Mouse (Mus musculus) neural tube, embryonic 15.5 days (tissue): ENCODE measurements around the gene Haghl. TPM values are rescaled to one million over a fixed set of nuclear protein-coding genes. Genes with fewer than 3 reads are reported as not detected.

Experiments used
- ATAC-seq: fragments of 200-750 bp; cut with Nextera tagmentation; 2 replicates; pipeline ENCODE4 v1.8.0; 2017; ENCODE audit warnings: mild to moderate bottlenecking, moderate TSS enrichment, moderate library complexity; ENCODE audit not compliant: low FRiP score
- H3K27ac ChIP-seq: fragments of 300-500 bp; sonication (generic); replicated peaks from 2 replicates; pipeline ENCODE4 v1.5.1; 2015; ENCODE audit warnings: mild to moderate bottlenecking, inconsistent platforms
- H3K27me3 ChIP-seq: fragments of 300-500 bp; sonication (generic); replicated peaks from 2 replicates; pipeline ENCODE4 v1.6.1; 2015; ENCODE audit warnings: inconsistent platforms
- H3K36me3 ChIP-seq: fragments of 300-500 bp; sonication (generic); 2 replicates; pipeline ENCODE4 v1.6.1; 2015; ENCODE audit warnings: inconsistent platforms
- H3K4me1 ChIP-seq: fragments of 300-500 bp; sonication (generic); 2 replicates; pipeline ENCODE4 v1.6.1; 2015; ENCODE audit warnings: inconsistent platforms
- H3K4me2 ChIP-seq: fragments of 300-500 bp; sonication (generic); 2 replicates; pipeline ENCODE4 v1.6.1; 2015; ENCODE audit warnings: inconsistent platforms, mild to moderate bottlenecking, moderate library complexity
- H3K4me3 ChIP-seq: fragments of 300-500 bp; sonication (generic); replicated peaks from 2 replicates; pipeline ENCODE4 v1.5.1; 2015; ENCODE audit warnings: mild to moderate bottlenecking, inconsistent platforms
- H3K9ac ChIP-seq: fragments of 300-500 bp; sonication (generic); replicated peaks from 2 replicates; pipeline ENCODE4 v1.6.1; 2015; ENCODE audit warnings: mild to moderate bottlenecking, inconsistent platforms
- H3K9me3 ChIP-seq: fragments of 300-500 bp; sonication (generic); replicated peaks from 2 replicates; pipeline ENCODE4 v1.6.1; 2016; ENCODE audit warnings: inconsistent platforms
- WGBS: fragments of 180-500 bp; shearing (Covaris S2); methylation state at CpG from one replicate; pipeline ENCODE4 v1.1.7; 2015; ENCODE audit warnings: mixed read lengths; 5-methylcytosine and 5-hydroxymethylcytosine counted together
- polyA plus RNA-seq: library from polyadenylated mRNA; unstranded; fragments of >200 nt; fragmentation: Nextera tagmentation; extraction: Ambion mirVana; gene quantifications from 2 replicates; pipeline ENCODE4 v1.2.1, GENCODE M21; 2015

Gene Haghl
- polyA plus RNA-seq, 1 experiment from 2014 or later, result 153 TPM

GRCm38 (mm10) chr17:25828712-25829557, 43.5 kb upstream of the Haghl start, which contains the start of gene Jmjd8:
Gene Jmjd8, plus strand, starts transcription at chr17:25828867.
- peak; percentile 53 for ATAC-seq
- H3K36me3 ChIP-seq, result peaks cover 43% of the 10 kb centered on the region

DNA sequence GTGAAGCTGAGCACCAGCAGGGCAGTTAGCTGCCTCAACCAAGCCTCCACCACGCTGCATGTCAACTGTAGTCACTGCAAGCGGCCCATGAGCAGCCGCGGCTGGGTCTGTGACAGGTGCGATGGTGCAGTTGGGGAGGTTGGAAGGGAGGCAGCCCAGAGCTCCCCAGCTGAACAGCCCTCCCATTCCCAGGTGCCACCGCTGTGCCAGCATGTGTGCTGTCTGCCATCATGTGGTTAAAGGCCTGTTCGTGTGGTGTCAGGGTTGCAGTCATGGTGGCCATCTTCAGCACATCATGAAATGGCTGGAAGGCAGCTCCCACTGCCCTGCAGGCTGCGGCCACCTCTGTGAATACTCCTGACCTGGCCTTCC, 42.7 kb upstream of the Haghl start:
- H3K9ac ChIP-seq, result peak overlapping the region; percentile 77
- peaks cover 81% of the 10 kb centered on the region for H3K4me1 ChIP-seq
- peak overlapping the region; percentile 94 for H3K27ac ChIP-seq
- WGBS, result 83% methylated on average over 8 of the region's 8 CpGs
- H3K4me2 ChIP-seq, result peak overlapping the region; percentile 98
- no peaks in the 10 kb centered on the region for H3K27me3 ChIP-seq
- H3K36me3 ChIP-seq, result peaks cover 43% of the 10 kb centered on the region
- peak overlapping the region; percentile 65 for H3K4me3 ChIP-seq
- ATAC-seq, result no peak
- no peaks in the 10 kb centered on the region for H3K9me3 ChIP-seq

More at GRCm38 (mm10) chr17:25828712-25829557, 43.5 kb upstream of the Haghl start, which contains the start of gene Jmjd8:
- 2% methylated on average over 32 of the region's 32 CpGs for WGBS
- H3K9me3 ChIP-seq, result no peaks in the 10 kb centered on the region
- peaks cover 85% of the 10 kb centered on the region for H3K4me1 ChIP-seq
- peak within 1 kb of the TSS; percentile 94 for H3K27ac ChIP-seq
- H3K27me3 ChIP-seq, result no peaks in the 10 kb centered on the region
- peak within 1 kb of the TSS; percentile 98 for H3K4me2 ChIP-seq
- peak within 1 kb of the TSS; percentile 77 for H3K9ac ChIP-seq
- peak within 1 kb of the TSS; percentile 65 for H3K4me3 ChIP-seq

DNA sequence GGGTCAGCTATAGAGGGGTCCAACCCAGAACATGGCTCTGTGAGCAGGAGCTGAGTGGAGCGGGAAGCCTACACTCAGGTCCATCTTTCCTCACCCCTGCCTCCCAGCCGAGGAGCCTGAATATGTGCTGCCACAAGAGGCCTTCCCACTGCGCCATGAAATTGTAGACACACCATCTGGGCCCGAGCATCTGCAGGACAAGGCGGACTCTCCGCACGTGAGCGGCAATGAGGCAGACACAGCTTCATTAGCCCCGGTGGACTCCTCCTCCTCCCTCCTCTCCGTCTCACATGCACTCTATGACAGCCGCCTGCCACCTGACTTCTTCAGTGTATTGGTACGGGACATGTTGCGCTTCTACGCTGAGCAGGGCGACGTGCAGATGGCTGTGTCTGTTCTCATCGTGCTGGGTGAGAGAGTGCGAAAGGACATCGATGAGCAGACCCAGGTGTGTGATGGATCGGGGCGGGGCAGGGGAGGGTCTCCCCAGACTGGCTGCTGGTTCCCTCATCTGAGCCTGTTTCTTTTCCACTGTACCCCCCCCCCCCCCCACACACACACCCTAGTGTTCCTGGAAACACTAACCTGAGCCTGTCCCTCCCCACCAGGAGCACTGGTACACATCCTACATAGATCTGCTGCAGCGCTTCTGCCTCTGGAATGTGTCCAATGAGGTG, 42.2 kb upstream of the Haghl start:
- WGBS, result 84% methylated on average over 22 of the region's 22 CpGs
- Histone ChIP-seq H3K27ac (0 out of 2 replicates have a peak overlapping the region, but pooled peaks have one; percentile 94), H3K27me3 (no peaks in the 10 kb centered on the region), H3K4me2 (peak overlapping the region; percentile 98; the same call in 1 of the 2 replicates), H3K4me3 (no peak overlapping the region), H3K4me1 (peaks cover 85% of the 10 kb centered on the region), H3K9ac (peak overlapping the region; percentile 77; the same call in 1 of the 2 replicates), H3K36me3 (peaks cover 43% of the 10 kb centered on the region), H3K9me3 (no peaks in the 10 kb centered on the region)
- ATAC-seq, result no peak

- Histone ChIP-seq H3K27ac (no peak overlapping the region), H3K27me3 (no peaks in the 10 kb centered on the region), H3K4me2 (no peak overlapping the region), H3K4me1 (peaks cover 83% of the 10 kb centered on the region), H3K9me3 (no peaks in the 10 kb centered on the region), H3K36me3 (peaks cover 43% of the 10 kb centered on the region), H3K4me3 (no peak overlapping the region), H3K9ac (0 out of 2 replicates have a peak overlapping the region, but pooled peaks have one; percentile 7)
- no peak for ATAC-seq
- 96% methylated on average over 13 of the region's 13 CpGs for WGBS
Observed at GRCm38 (mm10) chr17:25827011-25827410, 41.5 kb upstream of the Haghl start.

- Histone ChIP-seq H3K4me2 (no peak overlapping the region), H3K9me3 (no peaks in the 10 kb centered on the region), H3K4me1 (peaks cover 74% of the 10 kb centered on the region), H3K27me3 (no peaks in the 10 kb centered on the region), H3K27ac (no peak overlapping the region), H3K4me3 (no peak overlapping the region; the same call in 1 of the 2 replicates), H3K36me3 (peaks cover 36% of the 10 kb centered on the region), H3K9ac (no peak overlapping the region)
- no peak for ATAC-seq
- WGBS, result 97% methylated on average over 27 of the region's 27 CpGs
Observed at GRCm38 (mm10) chr17:25825984-25826570, 40.6 kb upstream of the Haghl start.

DNA sequence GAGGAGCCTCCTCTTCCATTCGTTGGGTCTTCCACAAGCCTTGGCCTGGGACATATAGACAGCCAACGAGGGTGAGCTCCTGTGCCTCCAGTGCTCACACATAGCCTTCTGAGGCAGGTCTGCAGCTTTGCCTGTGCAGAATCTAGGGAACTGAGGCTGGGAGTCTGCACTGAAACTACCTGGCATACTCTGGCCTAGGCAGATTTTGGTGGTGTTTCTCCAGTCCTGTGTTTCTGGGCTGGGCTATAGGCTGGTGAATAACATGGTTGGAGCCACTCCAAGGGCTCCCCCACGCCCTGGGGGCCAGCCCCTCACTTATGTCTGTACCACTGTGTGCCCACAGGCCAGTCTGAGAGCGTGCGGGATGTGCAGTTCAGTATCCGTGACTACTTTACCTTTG, 39.8 kb upstream of the Haghl start:
- no peak for ATAC-seq
- peaks cover 30% of the 10 kb centered on the region for H3K36me3 ChIP-seq
- no peak overlapping the region for H3K9ac ChIP-seq
- peaks cover 66% of the 10 kb centered on the region for H3K4me1 ChIP-seq
- peaks cover under 1% of the 10 kb centered on the region for H3K27me3 ChIP-seq
- H3K4me2 ChIP-seq, result peak overlapping the region; percentile 98
- WGBS, result 94% methylated on average over 6 of the region's 6 CpGs
- no peaks in the 10 kb centered on the region for H3K9me3 ChIP-seq
- H3K27ac ChIP-seq, result no peak overlapping the region
- H3K4me3 ChIP-seq, result 0 out of 2 replicates have a peak overlapping the region, but pooled peaks have one; percentile 3

DNA sequence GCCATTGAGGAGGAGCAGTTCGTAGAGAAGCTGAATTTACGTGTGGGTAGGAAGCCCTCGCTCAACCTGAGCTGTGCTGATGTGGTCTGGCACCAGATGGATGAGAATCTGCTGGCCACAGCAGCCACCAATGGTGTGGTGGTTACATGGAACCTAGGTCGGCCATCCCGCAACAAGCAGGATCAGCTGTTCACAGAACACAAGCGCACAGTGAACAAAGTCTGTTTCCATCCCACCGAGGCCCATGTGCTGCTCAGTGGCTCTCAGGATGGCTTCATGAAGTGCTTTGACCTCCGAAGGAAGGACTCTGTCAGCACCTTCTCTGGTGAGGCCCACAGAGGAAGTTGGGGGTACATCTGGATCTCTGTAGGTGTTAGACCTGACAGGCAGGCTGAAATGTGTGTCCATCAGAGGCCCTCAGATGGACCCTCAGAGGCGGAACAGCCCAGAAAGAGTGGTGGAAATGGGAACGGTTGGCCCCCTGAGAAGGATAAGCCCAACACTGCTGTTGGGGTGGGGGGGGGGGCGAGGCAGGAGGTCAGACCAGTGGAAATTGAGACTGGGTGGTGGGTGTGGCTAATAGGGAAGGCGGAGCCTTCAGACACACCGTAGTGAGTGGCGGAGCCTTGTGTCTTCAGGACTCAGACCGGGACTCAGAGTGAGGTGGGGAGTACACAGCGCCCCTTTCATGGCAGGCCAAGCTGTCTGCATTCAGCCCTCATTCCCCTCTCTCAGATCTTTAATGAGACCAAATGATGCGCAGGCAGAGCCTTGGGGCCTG, 39.1 kb upstream of the Haghl start:
- peak overlapping the region; percentile 81 for H3K9ac ChIP-seq
- H3K9me3 ChIP-seq, result no peaks in the 10 kb centered on the region
- H3K36me3 ChIP-seq, result peaks cover 32% of the 10 kb centered on the region
- WGBS, result 75% methylated on average over 17 of the region's 17 CpGs
- 0 out of 2 replicates have a peak overlapping the region, but pooled peaks have one; percentile 83 for H3K27ac ChIP-seq
- H3K4me1 ChIP-seq, result peaks cover 58% of the 10 kb centered on the region
- no peak for ATAC-seq
- H3K4me3 ChIP-seq, result peak overlapping the region; percentile 65
- peaks cover 8% of the 10 kb centered on the region for H3K27me3 ChIP-seq
- H3K4me2 ChIP-seq, result peak overlapping the region; percentile 98

GRCm38 (mm10) chr17:25823452-25823851, 38.0 kb upstream of the Haghl start, which contains the start of gene Wdr24:
Gene Wdr24, plus strand, starts transcription at chr17:25823627.
- Histone ChIP-seq H3K4me2 (peak within 1 kb of the TSS; percentile 98), H3K4me3 (peak within 1 kb of the TSS; percentile 65), H3K9me3 (no peaks in the 10 kb centered on the region), H3K4me1 (peaks cover 53% of the 10 kb centered on the region), H3K36me3 (peaks cover 38% of the 10 kb centered on the region), H3K27me3 (peaks cover 19% of the 10 kb centered on the region), H3K27ac (peak within 1 kb of the TSS; percentile 83), H3K9ac (peak within 1 kb of the TSS; percentile 81)
- peak; percentile 71 for ATAC-seq
- under 1% methylated on average over 18 of the region's 18 CpGs for WGBS

GRCm38 (mm10) chr17:25818851-25819780, 33.6 kb upstream of the Haghl start:
- Histone ChIP-seq H3K9ac (no peak overlapping the region), H3K9me3 (no peaks in the 10 kb centered on the region), H3K36me3 (peaks cover 37% of the 10 kb centered on the region), H3K4me1 (peaks cover 14% of the 10 kb centered on the region), H3K27me3 (peaks cover 38% of the 10 kb centered on the region), H3K4me3 (no peak overlapping the region), H3K27ac (no peak overlapping the region), H3K4me2 (no peak overlapping the region)
- no peak for ATAC-seq
- 12% methylated on average over 46 of the region's 46 CpGs for WGBS

GRCm38 (mm10) chr17:25817662-25818061, 32.2 kb upstream of the Haghl start:
- no peaks in the 10 kb centered on the region for H3K9me3 ChIP-seq
- H3K4me3 ChIP-seq, result no peak overlapping the region
- H3K36me3 ChIP-seq, result peaks cover 37% of the 10 kb centered on the region
- WGBS, result 88% methylated on average over 11 of the region's 11 CpGs
- ATAC-seq, result no peak
- H3K27me3 ChIP-seq, result peaks cover 38% of the 10 kb centered on the region
- no peak overlapping the region for H3K9ac ChIP-seq
- H3K4me2 ChIP-seq, result no peak overlapping the region
- H3K27ac ChIP-seq, result no peak overlapping the region
- peaks cover 20% of the 10 kb centered on the region for H3K4me1 ChIP-seq
